Mouse (Mus musculus) hindbrain, embryonic 15.5 days (tissue): ENCODE measurements around the gene Cnn2. TPM values are rescaled to one million over a fixed set of nuclear protein-coding genes. Genes with fewer than 3 reads are reported as not detected.
"Not testable (repeated sequence)": the region's sequence is repeated elsewhere in the genome, so short reads cannot be mapped to it uniquely, and the experiment has no call there.

Experiments used
- ATAC-seq: fragments of 200-750 bp; cut with Nextera tagmentation; 2 replicates; pipeline ENCODE4 v1.8.0; 2017; ENCODE audit warnings: low read depth, moderate number of reproducible peaks, moderate TSS enrichment; ENCODE audit not compliant: low FRiP score
- H3K27ac ChIP-seq: fragments of 300-500 bp; sonication (generic); replicated peaks from 2 replicates; pipeline ENCODE4 v1.5.1; 2015; ENCODE audit warnings: mild to moderate bottlenecking, inconsistent platforms
- H3K27me3 ChIP-seq: fragments of 300-500 bp; sonication (generic); 2 replicates; pipeline ENCODE4 v1.6.1; 2015; ENCODE audit warnings: control low read depth, inconsistent platforms
- H3K36me3 ChIP-seq: fragments of 300-500 bp; sonication (generic); 2 replicates; pipeline ENCODE4 v1.6.1; 2015; ENCODE audit warnings: control low read depth, inconsistent platforms
- H3K4me1 ChIP-seq: fragments of 300-500 bp; sonication (generic); replicated peaks from 2 replicates; pipeline ENCODE4 v1.6.1; 2015; ENCODE audit warnings: control low read depth, inconsistent platforms
- H3K4me2 ChIP-seq: fragments of 300-500 bp; sonication (generic); 2 replicates; pipeline ENCODE4 v1.6.1; 2015; ENCODE audit warnings: moderate library complexity, mild to moderate bottlenecking, inconsistent platforms
- H3K4me3 ChIP-seq: fragments of 300-500 bp; sonication (generic); 2 replicates; pipeline ENCODE4 v1.5.1; 2015; ENCODE audit warnings: mild to moderate bottlenecking, inconsistent platforms
- H3K9ac ChIP-seq: fragments of 300-500 bp; sonication (generic); 2 replicates; pipeline ENCODE4 v1.6.1; 2015; ENCODE audit warnings: inconsistent platforms
- H3K9me3 ChIP-seq: fragments of 300-500 bp; sonication (generic); 2 replicates; pipeline ENCODE4 v1.6.1; 2016; ENCODE audit warnings: control low read depth, inconsistent platforms
- WGBS: fragments of 180-500 bp; shearing (Covaris S2); methylation state at CpG from one replicate; pipeline ENCODE4 v1.1.7; 2015; 5-methylcytosine and 5-hydroxymethylcytosine counted together
- polyA plus RNA-seq: library from polyadenylated mRNA; unstranded; fragments of >200 nt; fragmentation: Nextera tagmentation; extraction: Ambion mirVana; gene quantifications from 2 replicates; pipeline ENCODE4 v1.2.1, GENCODE M21; 2015

The Cnn2 gene
- polyA plus RNA-seq, 1 experiment from 2014 or later = 29.4 TPM

DNA sequence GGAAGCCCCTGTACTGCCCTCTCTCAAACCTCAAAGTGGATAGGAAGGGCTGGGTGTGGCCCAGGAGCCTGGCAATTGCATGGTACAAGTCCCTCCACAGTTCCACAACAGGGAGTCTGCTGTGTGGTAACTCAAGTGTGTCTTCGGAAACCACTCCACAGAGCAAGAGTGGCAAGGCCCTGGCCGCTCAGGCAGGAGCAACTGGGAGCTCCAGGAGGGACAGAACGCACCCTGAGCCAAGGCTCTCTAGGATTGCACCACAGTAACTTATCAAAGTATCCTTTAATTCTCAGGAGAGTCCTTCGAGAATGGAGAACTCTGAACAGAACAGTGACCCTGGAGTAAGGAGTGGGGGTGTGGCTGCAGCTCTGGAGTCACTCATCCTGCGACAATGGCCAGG lies 47.3 kb downstream of the Cnn2 start:
- Histone ChIP-seq H3K9me3 (no peaks in the 10 kb centered on the region), H3K27ac (no peak overlapping the region), H3K9ac (no peak overlapping the region), H3K4me1 (peaks cover 19% of the 10 kb centered on the region), H3K4me3 (no peak overlapping the region), H3K36me3 (peaks cover 27% of the 10 kb centered on the region), H3K4me2 (no peak overlapping the region), H3K27me3 (no peaks in the 10 kb centered on the region)
- WGBS = 92% methylated on average over 5 of the region's 5 CpGs
- ATAC-seq = no peak

- H3K4me3 ChIP-seq = no peak overlapping the region
- 93% methylated on average over 13 of the region's 13 CpGs for WGBS
- H3K9me3 ChIP-seq = no peaks in the 10 kb centered on the region
- H3K4me2 ChIP-seq = no peak overlapping the region
- no peak for ATAC-seq
- H3K36me3 ChIP-seq = peaks cover 27% of the 10 kb centered on the region
- no peaks in the 10 kb centered on the region for H3K27me3 ChIP-seq
- H3K27ac ChIP-seq = no peak overlapping the region
- H3K9ac ChIP-seq = no peak overlapping the region
- peaks cover 19% of the 10 kb centered on the region for H3K4me1 ChIP-seq
Measured at GRCm38 (mm10) chr10:80036832-80037231, 48.4 kb downstream of the Cnn2 start.

- under 1% methylated on average over 40 of the region's 40 CpGs for WGBS
- Histone ChIP-seq H3K27ac (peak within 1 kb of the TSS; percentile 59), H3K27me3 (no peaks in the 10 kb centered on the region), H3K4me3 (peak within 1 kb of the TSS; percentile 52), H3K4me2 (peak within 1 kb of the TSS; percentile 87), H3K9me3 (no peaks in the 10 kb centered on the region), H3K9ac (peak within 1 kb of the TSS; percentile 52), H3K36me3 (peaks cover 27% of the 10 kb centered on the region), H3K4me1 (peaks cover 19% of the 10 kb centered on the region)
- peak; percentile 97 for ATAC-seq
Measured at GRCm38 (mm10) chr10:80039559-80039979, 51.2 kb downstream of the Cnn2 start, which contains the start of gene Polr2e. Gene Polr2e (minus strand): TSS chr10:80039795.

GRCm38 (mm10) chr10:80041409-80042060 lies 53.2 kb downstream of the Cnn2 start:
- H3K27me3 ChIP-seq, H3K27ac ChIP-seq, H3K9ac ChIP-seq, H3K4me2 ChIP-seq, ATAC-seq, H3K36me3 ChIP-seq, H3K9me3 ChIP-seq, H3K4me3 ChIP-seq: not testable (repeated sequence)
- peaks cover 19% of the 10 kb centered on the region for H3K4me1 ChIP-seq
- 85% methylated on average over 8 of the region's 8 CpGs for WGBS

DNA sequence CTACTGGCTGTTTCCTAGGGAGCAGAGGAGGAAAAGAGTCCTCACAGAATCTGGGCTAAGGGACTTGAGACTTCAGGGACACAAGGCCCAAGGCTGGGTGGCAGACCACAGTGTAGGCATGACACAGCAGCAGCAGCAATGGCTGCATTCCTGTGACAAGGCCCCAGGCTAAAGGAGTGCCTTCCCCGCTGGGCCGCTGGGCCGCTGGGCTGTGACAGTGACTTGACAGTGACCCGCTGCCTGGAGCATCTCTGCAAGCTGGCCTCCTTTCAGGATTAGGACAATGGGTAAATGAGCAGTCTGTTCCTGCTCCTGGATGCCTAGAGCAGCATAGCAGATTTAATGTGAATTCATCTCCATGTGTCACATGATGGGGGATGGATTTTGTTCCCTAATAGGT lies 55.7 kb downstream of the Cnn2 start:
- H3K9ac ChIP-seq = no peak overlapping the region

GRCm38 (mm10) chr10:80045364-80045763 lies 57.0 kb downstream of the Cnn2 start:
- H3K4me1 ChIP-seq, H3K4me3 ChIP-seq, H3K9me3 ChIP-seq, ATAC-seq, H3K9ac ChIP-seq, H3K36me3 ChIP-seq, H3K27me3 ChIP-seq, H3K4me2 ChIP-seq, H3K27ac ChIP-seq: not testable (repeated sequence)
- 82% methylated on average over 4 of the region's 4 CpGs for WGBS

More for the DNA sequence above, 55.7 kb downstream of the Cnn2 start:
- H3K27me3 ChIP-seq = no peaks in the 10 kb centered on the region
- no peak for ATAC-seq
- no peak overlapping the region for H3K4me2 ChIP-seq
- H3K4me3 ChIP-seq = no peak overlapping the region
- H3K9me3 ChIP-seq = no peaks in the 10 kb centered on the region
- H3K27ac ChIP-seq = no peak overlapping the region
- peaks cover 3% of the 10 kb centered on the region; the same call in 1 of the 2 replicates for H3K4me1 ChIP-seq
- WGBS = 14% methylated on average over 4 of the region's 4 CpGs
- no peaks in the 10 kb centered on the region for H3K36me3 ChIP-seq

Other genes starting within 250 kb of the Cnn2 start
- gene Polrmt, start 242.0 kb upstream of the Cnn2 start, polyA plus RNA-seq = 37.0 and 43.0 TPM in 2 replicates
- 2.2 and 2.4 TPM in 2 replicates for gene Fgf22, start 233.5 kb upstream of the Cnn2 start, polyA plus RNA-seq
- 103 and 125 TPM in 2 replicates for gene Rnf126, start 221.6 kb upstream of the Cnn2 start, polyA plus RNA-seq
- gene Fstl3, start 211.3 kb upstream of the Cnn2 start, polyA plus RNA-seq = 2.3 and 2.5 TPM in 2 replicates
- gene Prss57, start 197.6 kb upstream of the Cnn2 start, polyA plus RNA-seq = 0.27 and 0.28 TPM in 2 replicates
- 277 and 303 TPM in 2 replicates for gene Palm, start 195.0 kb upstream of the Cnn2 start, polyA plus RNA-seq
- 0.49 and 0.92 TPM in 2 replicates for gene Misp, start 167.6 kb upstream of the Cnn2 start, polyA plus RNA-seq
- gene Ptbp1, start 134.2 kb upstream of the Cnn2 start, polyA plus RNA-seq = 74.8 and 77.1 TPM in 2 replicates
- gene Prtn3, start 114.1 kb upstream of the Cnn2 start, polyA plus RNA-seq = 11.0 and 11.3 TPM in 2 replicates
- gene Plppr3, start 114.0 kb upstream of the Cnn2 start, polyA plus RNA-seq = 383 and 417 TPM in 2 replicates
- 0.16 TPM in 1 of 2 replicates, not detected in the other for gene Elane, start 102.3 kb upstream of the Cnn2 start, polyA plus RNA-seq
- not detected in 2 replicates for gene Cfd, start 97.7 kb upstream of the Cnn2 start, polyA plus RNA-seq
- gene Med16, start 79.7 kb upstream of the Cnn2 start, polyA plus RNA-seq = 51.2 and 54.2 TPM in 2 replicates
- 3.0 TPM in 1 of 2 replicates, not detected in the other for gene Gm26602, start 77.7 kb upstream of the Cnn2 start, polyA plus RNA-seq
- 2.7 and 3.1 TPM in 2 replicates for gene Kiss1r, start 71.6 kb upstream of the Cnn2 start, polyA plus RNA-seq
- gene R3hdm4, start 67.4 kb upstream of the Cnn2 start, polyA plus RNA-seq = 258 and 289 TPM in 2 replicates
- gene Arid3a, start 61.5 kb upstream of the Cnn2 start, polyA plus RNA-seq = 2.9 and 3.2 TPM in 2 replicates
- 93.6 and 94.7 TPM in 2 replicates for gene Wdr18, start 28.4 kb upstream of the Cnn2 start, polyA plus RNA-seq
- gene Grin3b, start 17.9 kb upstream of the Cnn2 start, polyA plus RNA-seq = 0.29 and 0.34 TPM in 2 replicates
- 24.5 and 27.3 TPM in 2 replicates for gene Tmem259, start 4.3 kb upstream of the Cnn2 start, polyA plus RNA-seq
- gene Abca7, start 7.9 kb downstream of the Cnn2 start, polyA plus RNA-seq = 4.8 and 5.4 TPM in 2 replicates
- 2.3 and 2.5 TPM in 2 replicates for gene Arhgap45, start 28.1 kb downstream of the Cnn2 start, polyA plus RNA-seq
- 141 and 145 TPM in 2 replicates for gene Polr2e, start 51.2 kb downstream of the Cnn2 start, polyA plus RNA-seq
- gene Gpx4, start 58.6 kb downstream of the Cnn2 start, polyA plus RNA-seq = 583 and 596 TPM in 2 replicates
- 12.6 and 12.9 TPM in 2 replicates for gene Sbno2, start 117.0 kb downstream of the Cnn2 start, polyA plus RNA-seq
- gene Stk11, start 127.2 kb downstream of the Cnn2 start, polyA plus RNA-seq = 18.6 and 20.0 TPM in 2 replicates
- gene Atp5d, start 150.0 kb downstream of the Cnn2 start, polyA plus RNA-seq = 503 and 517 TPM in 2 replicates
- 61.4 and 71.3 TPM in 2 replicates for gene Cbarp, start 152.3 kb downstream of the Cnn2 start, polyA plus RNA-seq
- 22.6 and 26.0 TPM in 2 replicates for gene Midn, start 159.7 kb downstream of the Cnn2 start, polyA plus RNA-seq
- gene Cirbp, start 177.4 kb downstream of the Cnn2 start, polyA plus RNA-seq = 295 and 319 TPM in 2 replicates
- 10.1 and 12.7 TPM in 2 replicates for gene 1600002K03Rik, start 184.4 kb downstream of the Cnn2 start, polyA plus RNA-seq
- gene Efna2, start 190.9 kb downstream of the Cnn2 start, polyA plus RNA-seq = 29.1 and 33.6 TPM in 2 replicates
- gene Mum1, start 237.8 kb downstream of the Cnn2 start, polyA plus RNA-seq = 36.5 and 38.6 TPM in 2 replicates